Mouse (Mus musculus) ES-E14 (cell line): Measurements from ENCODE around the gene H2-DMa.

Experiments
- CHD2 ChIP-seq: IDR thresholded peaks from 2 replicates; pipeline ENCODE4 v1.6.1; 2014; ENCODE audit warnings: mild to moderate bottlenecking, low read depth, low read length, inconsistent platforms
- HCFC1 ChIP-seq: IDR thresholded peaks from 2 replicates; pipeline ENCODE4 v1.6.1; 2012; ENCODE audit warnings: low read length, inconsistent platforms, borderline replicate concordance; ENCODE audit not compliant: insufficient read depth
- ZNF384 ChIP-seq: IDR thresholded peaks from 2 replicates; pipeline ENCODE4 v1.6.1; 2012; ENCODE audit warnings: low read depth, low read length, inconsistent platforms

GRCm38 (mm10) chr17:34078148-34078547, 41.2 kb upstream of the H2-DMa start:
- TF ChIP-seq HCFC1 (no peak), ZNF384 (no peak), CHD2 (no peak)
